Mouse (Mus musculus) c-Kit-positive CD71-negative TER-119-negative erythroid progenitor cells, embryonic 14.5 days (primary cell): ENCODE measurements around the gene Mrpl14.

Experiments
- DNase-seq: peaks from one replicate; pipeline ENCODE4 v3.0.0-alpha.2; 2013; ENCODE audit warnings: low read depth

The Mrpl14 gene

DNA sequence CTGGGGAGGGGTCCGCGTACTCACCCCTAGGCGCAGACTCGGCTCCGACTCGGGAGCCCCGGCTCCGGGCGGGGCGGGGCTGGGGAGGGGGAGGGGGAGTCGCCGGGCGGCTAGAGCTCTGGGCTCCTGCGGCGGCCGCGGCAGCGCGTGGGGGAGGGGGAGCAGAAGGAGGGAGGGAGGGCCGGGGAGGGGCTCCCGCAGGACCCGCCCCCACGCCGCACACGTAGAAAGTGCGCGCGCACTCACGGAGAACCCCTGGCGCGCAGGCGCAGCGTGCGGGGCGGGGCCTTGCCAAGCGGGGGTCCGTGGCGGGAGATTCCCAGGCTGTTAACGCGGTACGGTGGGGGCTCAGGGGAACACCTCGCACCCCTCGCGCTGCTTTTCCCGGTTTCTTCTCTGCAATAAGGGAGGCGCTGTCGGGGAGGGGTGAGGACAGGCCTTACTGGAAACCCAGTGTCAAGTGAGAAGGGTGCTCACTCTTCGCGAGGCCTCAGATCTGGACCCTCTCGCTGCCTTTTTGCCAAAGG, at the start of gene Mrpl14:
Gene Mrpl14, plus strand, starts transcription at position 230 of the 527 bp plus-strand sequence.
- DNase-seq = peak; percentile 81

GRCm38 (mm10) chr17:45638596-45639295, 47.4 kb upstream of the Mrpl14 start:
- DNase-seq = no peak

DNA sequence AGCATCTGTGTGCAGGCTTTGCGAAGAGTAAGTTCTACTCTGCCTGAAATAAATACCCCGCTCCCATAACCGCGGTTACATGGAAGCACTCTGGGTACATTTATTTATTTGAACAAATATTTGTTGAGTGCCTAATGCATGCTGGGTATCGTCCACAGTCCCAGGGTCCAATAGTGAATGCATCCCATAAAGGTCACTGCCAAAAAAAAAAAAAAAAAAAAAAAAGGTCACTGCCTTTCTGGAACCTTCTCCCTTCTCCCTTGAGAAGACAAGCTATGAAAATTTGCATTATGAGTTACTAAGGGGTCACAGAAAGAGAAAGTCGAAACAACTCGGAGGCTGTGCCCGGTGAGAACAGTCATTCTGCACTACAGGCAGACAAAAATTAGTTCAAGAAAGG, 44.1 kb upstream of the Mrpl14 start:
- DNase-seq = no peak

GRCm38 (mm10) chr17:45642701-45643100, 43.4 kb upstream of the Mrpl14 start:
- no peak for DNase-seq

DNA sequence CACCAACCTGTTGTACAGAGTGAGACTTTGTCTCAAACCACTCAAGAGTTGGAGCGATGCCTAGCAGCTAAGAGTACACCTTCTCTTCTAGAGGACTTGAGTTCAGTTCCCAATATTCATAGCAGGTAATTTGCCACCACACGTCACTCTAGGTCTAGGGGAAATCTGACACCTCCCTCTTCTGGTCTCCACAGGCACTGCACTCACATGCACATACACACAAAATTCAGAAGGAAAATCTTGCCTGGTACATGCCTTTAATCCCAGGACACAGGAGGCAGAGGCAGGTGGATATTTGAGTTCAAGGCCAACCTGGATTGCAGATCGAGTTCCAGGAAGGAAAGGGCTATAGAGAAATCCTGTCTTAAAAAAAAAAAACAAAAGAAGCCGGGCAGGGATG, 41.9 kb upstream of the Mrpl14 start:
- DNase-seq = no peak

- no peak for DNase-seq
Observed at GRCm38 (mm10) chr17:45653233-45653632, 32.9 kb upstream of the Mrpl14 start.

GRCm38 (mm10) chr17:45655820-45656219, 30.3 kb upstream of the Mrpl14 start:
- DNase-seq = peak; percentile 34

DNA sequence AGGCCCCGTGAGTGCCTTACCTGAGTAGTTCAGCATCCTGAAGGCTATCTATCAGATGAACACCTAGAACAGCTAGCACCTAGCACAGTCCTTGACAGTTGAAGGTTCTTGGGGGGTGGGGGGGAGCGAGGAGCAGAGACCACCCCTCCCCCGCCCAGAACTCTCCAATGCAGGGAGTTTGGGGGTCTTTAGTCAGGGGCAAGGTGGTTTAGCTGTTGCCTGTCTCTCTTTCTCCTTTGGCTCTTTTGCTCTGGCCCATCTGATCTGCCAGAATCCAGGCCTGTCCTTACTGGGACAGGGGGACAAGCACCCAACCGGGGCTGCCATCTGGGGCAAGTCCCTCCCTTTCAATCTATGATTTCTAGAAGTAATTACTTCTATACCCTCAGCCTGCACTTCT, 26.9 kb upstream of the Mrpl14 start, which contains the start of gene Capn11:
Gene Capn11, minus strand, starts transcription at position 101 of the 400 bp plus-strand sequence.
- DNase-seq = no peak

- DNase-seq = peak; percentile 67
Observed at GRCm38 (mm10) chr17:45663106-45663919, 22.8 kb upstream of the Mrpl14 start.

GRCm38 (mm10) chr17:45664608-45665007, 21.5 kb upstream of the Mrpl14 start:
- no peak for DNase-seq

DNA sequence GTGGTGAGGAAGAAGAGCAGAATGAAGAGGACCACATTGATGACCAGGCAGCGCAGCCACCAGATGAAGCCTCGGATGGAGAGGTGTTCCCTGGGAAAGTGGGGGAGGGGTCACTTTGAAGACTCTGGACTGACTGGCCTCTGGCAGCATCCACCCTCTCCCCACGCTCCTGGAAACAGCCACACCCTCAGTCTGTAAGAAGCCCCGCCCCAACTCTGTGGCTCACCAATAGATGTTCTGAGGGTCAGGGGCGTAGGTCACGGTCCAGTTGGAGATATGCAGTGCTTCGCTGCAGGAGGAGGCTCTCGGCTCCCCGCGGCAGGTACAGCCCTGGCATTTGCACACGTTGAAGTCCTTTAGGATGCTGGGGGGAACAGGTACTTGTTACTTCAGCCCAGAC, 20.0 kb upstream of the Mrpl14 start:
- DNase-seq = no peak

- DNase-seq = no peak
Observed at GRCm38 (mm10) chr17:45667481-45667880, 18.6 kb upstream of the Mrpl14 start.

DNA sequence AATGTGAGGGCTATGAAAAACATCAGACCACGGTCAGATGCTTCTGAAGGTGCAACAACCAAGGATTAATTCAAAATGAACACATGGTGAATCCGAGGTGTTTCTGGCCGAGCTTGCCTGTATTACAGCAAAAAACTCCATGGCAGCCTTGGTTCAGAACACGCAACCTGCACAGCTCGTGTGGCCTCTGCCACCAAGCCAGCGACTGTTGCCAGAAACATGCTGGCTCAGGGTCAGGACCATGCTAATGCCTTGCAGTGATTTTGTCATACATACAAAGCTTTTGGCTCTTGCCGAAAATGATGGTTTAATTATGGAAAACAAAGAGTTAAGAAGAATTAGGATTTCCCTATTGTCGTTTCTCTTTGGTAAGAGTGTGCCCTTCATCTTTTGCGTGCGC, 18.1 kb upstream of the Mrpl14 start:
- no peak for DNase-seq

GRCm38 (mm10) chr17:45671821-45672220, 14.3 kb upstream of the Mrpl14 start:
- no peak for DNase-seq

DNA sequence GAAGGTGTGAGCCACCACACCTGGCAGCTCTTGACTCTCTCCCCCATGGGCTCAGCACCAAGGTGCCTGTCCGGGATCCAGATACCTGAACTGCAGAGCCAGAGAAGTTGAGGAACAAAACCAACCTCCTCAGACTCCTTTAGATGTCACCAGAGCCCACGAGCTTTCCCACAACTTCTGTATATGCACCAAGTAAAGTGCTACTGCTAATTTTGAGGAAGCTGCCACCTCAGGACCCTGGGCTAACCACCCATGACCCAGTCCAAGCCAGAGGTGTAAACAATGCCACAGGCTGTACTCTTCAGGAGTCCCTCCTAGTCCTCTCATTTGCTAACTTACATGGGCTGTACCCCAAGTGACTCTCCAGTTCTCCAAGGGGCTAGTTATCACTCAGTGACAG, 13.5 kb upstream of the Mrpl14 start:
- DNase-seq = no peak

GRCm38 (mm10) chr17:45678106-45678505, 8.0 kb upstream of the Mrpl14 start:
- no peak for DNase-seq

GRCm38 (mm10) chr17:45680391-45680980, 5.6 kb upstream of the Mrpl14 start:
- DNase-seq = no peak

- DNase-seq = no peak
Observed at GRCm38 (mm10) chr17:45681588-45681987, 4.5 kb upstream of the Mrpl14 start.

GRCm38 (mm10) chr17:45682843-45683242, 3.3 kb upstream of the Mrpl14 start:
- no peak for DNase-seq

GRCm38 (mm10) chr17:45684667-45685131, 1.4 kb upstream of the Mrpl14 start:
- DNase-seq = no peak

DNA sequence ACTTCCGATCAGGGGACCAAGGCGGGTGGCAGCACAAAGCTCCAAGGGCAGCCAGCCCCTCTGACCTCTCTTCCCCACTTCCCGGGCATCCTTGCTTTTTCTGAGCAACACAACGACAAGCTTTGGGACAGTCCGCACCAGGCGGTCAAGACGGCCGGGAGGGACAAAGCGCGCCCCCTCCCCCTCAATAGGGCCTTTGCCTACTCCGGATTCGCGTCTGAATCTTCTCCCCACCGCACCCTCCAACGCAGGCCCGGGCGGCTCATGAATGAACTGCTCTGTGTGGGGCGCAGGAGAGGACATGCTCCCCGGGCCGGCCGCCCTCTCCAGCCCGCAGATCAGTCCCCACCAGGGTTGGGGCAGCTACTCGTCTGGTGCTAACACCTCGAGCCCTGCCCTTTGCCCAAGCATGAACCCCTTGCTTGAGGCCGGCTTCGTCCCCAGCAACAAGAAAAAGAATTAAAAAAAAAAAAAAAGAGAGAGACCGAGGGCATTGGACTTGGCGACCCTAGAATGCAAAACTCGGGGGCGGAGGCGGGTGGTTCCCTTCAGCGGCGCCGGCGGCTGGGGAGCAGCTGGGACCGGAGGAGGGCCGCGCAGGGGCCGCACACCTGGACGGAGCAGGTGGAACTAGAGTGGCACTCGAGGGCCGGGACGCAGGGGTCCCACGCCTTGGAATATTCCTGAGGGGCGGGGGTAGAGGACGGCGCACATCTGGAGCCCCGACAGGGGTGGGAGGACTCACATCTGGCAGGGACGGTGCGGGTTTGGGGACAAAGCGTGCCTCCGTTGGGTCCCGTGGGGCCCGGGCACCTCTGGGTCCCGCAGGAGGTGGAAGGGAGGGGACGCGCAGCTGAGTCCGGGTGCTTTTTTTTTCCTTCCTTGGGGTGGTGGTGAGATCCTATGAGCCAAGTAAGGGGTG, 690 bp upstream of the Mrpl14 start:
- no peak for DNase-seq
